Mouse (Mus musculus): Measurements from ENCODE around the gene Olfr851.

Gene Olfr851

DNA sequence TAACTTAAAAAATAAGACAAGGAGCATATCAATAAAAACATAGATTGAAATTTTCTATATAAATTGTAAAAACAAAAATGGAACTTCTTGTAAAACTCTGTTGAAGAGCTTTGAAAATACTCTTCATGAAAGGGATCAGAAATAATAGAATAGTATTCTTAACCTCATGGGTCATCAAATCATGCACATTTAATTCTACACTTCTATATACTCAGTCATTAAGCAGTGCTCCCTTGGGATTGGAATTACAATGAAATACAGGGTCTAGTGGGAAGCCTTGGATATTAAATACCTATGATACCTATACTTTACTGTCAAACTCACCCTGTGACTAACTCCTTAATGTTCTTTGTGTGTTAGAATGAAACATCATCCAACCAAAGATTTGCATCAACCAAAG is at the start of gene Olfr851:
TSS of gene Olfr851 (plus strand) at position 301 of the 400 bp plus-strand sequence.
- DNase-seq (ENCODE audit: low read depth) = no peak

GRCm38 (mm10) chr9:19478148-19478547 is 14.9 kb upstream of the Olfr851 start, which contains the start of gene Olfr850:
TSS of gene Olfr850 (minus strand) at chr9:19478248.
- DNase-seq (ENCODE audit: low read depth) = no peak

DNA sequence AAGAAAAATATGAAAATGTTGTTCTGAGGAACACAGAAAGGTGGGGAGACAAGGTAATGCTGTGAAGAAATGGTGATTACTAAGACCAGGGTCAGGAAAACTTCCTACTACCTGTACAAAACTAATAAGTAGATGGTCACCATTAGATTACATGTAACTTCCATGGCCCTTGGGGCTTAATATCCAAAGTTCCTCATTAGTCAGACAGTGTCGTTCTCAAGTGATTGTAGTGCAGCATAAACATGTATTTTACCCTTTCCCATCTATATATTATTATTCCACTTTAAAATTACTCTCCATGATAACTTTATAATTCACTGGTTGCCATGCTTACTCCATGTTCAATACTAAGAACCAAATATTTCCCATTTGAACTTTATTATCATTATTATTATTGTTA is 47.9 kb downstream of the Olfr851 start, which contains the start of gene Olfr853:
TSS of gene Olfr853 (minus strand) at position 101 of the 400 bp plus-strand sequence.
- DNase-seq (ENCODE audit: low read depth) = no peak

Data from fibroblast of lung, adult 2 months (primary cell).